Mouse (Mus musculus) B cell, adult 2 months (primary cell): ENCODE data around the gene Zfp799.
A peak's percentile ranks its signal among the peaks of the same experiment; 100 is the strongest.
"Not testable (repeated sequence)": the region's sequence is repeated elsewhere in the genome, so short reads cannot be mapped to it uniquely, and the experiment has no call there.

Experiments
- DNase-seq, 2 experiments: peaks; one replicate each; pipeline ENCODE4 v3.0.0; 2022

The Zfp799 gene

GRCm38 (mm10) chr17:32829540-32830417 is at the start of gene Zfp799:
Gene Zfp799, minus strand, starts transcription at chr17:32830261.
- peak; percentile 74 to 76 for DNase-seq

- no peak for DNase-seq
Observed at GRCm38 (mm10) chr17:32878773-32879172, 48.7 kb upstream of the Zfp799 start.

GRCm38 (mm10) chr17:32877471-32878171 is 47.6 kb upstream of the Zfp799 start:
- no peak for DNase-seq

GRCm38 (mm10) chr17:32872696-32873095 is 42.6 kb upstream of the Zfp799 start:
- DNase-seq, result no peak

- no peak for DNase-seq
Observed at GRCm38 (mm10) chr17:32872091-32872490, 42.0 kb upstream of the Zfp799 start.

GRCm38 (mm10) chr17:32871483-32871882 is 41.4 kb upstream of the Zfp799 start:
- DNase-seq, result no peak

GRCm38 (mm10) chr17:32867266-32867665 is 37.2 kb upstream of the Zfp799 start:
- not testable (repeated sequence) for DNase-seq

- not testable (repeated sequence) for DNase-seq
Observed at GRCm38 (mm10) chr17:32856713-32857112, 26.7 kb upstream of the Zfp799 start.

- no peak for DNase-seq
Observed at GRCm38 (mm10) chr17:32851581-32851980, 21.5 kb upstream of the Zfp799 start.

GRCm38 (mm10) chr17:32841388-32841787 is 11.3 kb upstream of the Zfp799 start:
- DNase-seq, result no peak

- DNase-seq, result no peak
Observed at GRCm38 (mm10) chr17:32839083-32839802, 9.2 kb upstream of the Zfp799 start.

- DNase-seq, result no peak
Observed at GRCm38 (mm10) chr17:32830418-32830782, 339 bp upstream of the Zfp799 start.

GRCm38 (mm10) chr17:32816074-32816784 is 13.8 kb downstream of the Zfp799 start:
- DNase-seq, result no peak

GRCm38 (mm10) chr17:32814136-32814535 is 15.9 kb downstream of the Zfp799 start:
- no peak for DNase-seq

- DNase-seq, result no peak
Observed at GRCm38 (mm10) chr17:32810648-32811047, 19.4 kb downstream of the Zfp799 start.

- DNase-seq, result no peak
Observed at GRCm38 (mm10) chr17:32809544-32810374, 20.3 kb downstream of the Zfp799 start, which contains the start of gene Zfp811. Gene Zfp811, minus strand, starts transcription at chr17:32809931.

GRCm38 (mm10) chr17:32808921-32809320 is 21.1 kb downstream of the Zfp799 start:
- DNase-seq, result no peak

GRCm38 (mm10) chr17:32789244-32789643 is 40.8 kb downstream of the Zfp799 start:
- no peak for DNase-seq

- DNase-seq, result no peak
Observed at GRCm38 (mm10) chr17:32788576-32788975, 41.5 kb downstream of the Zfp799 start.

GRCm38 (mm10) chr17:32788094-32788559 is 41.9 kb downstream of the Zfp799 start, which contains the start of gene Zfp871:
Gene Zfp871, minus strand, starts transcription at chr17:32788287.
- peak; percentile 84 to 86 for DNase-seq

GRCm38 (mm10) chr17:32787436-32788093 is 42.5 kb downstream of the Zfp799 start:
- no peak for DNase-seq
